Mouse (Mus musculus) cortical plate, adult 2 months (tissue): ENCODE data around the gene Gm6657.

Experiments used
- CTCF ChIP-seq: fragments of 200-500 bp; IDR thresholded peaks from 2 replicates; pipeline ENCODE4 v1.5.1; 2011; ENCODE audit warnings: mild to moderate bottlenecking, control low read depth, low read length; ENCODE audit not compliant: insufficient read depth; ENCODE audit errors: extremely low read depth
- POLR2A ChIP-seq: fragments of 200-500 bp; IDR thresholded peaks from 2 replicates; pipeline ENCODE4 v1.6.1; 2011; ENCODE audit warnings: mild to moderate bottlenecking, low read length, control low read depth; ENCODE audit not compliant: insufficient read depth; ENCODE audit errors: extremely low read depth

DNA sequence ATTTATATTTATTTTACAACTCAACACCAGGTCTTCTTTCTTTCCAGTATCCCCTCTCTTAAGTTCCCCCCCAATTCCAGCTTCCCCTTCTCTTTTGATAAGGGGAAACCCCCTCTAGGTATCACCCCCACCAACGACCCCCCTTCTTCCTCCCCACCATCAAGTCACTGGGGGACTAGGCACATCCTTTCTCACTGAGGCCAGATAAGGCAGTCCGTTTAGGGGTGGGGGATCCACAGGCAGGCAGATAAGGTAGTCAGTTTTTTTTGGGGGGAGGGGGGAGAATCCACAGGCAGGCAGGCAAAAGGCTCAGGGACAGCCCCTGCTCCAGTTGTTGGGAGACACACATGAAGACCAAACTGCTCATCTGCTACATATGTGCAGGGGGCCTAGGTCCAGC is 1.3 kb downstream of the Gm6657 start:
- TF ChIP-seq POLR2A (no peak), CTCF (no peak)
